Mouse (Mus musculus): ENCODE results near the gene Gdf9.

The Gdf9 gene

GRCm38 (mm10) chr11:53457372-53457954 lies 26.6 kb downstream of the Gdf9 start:
- no peak for TF ChIP-seq GATA4 (IDR thresholded peaks at IDR 0.05; ENCODE audit: insufficient replicate concordance, low read length)

GRCm38 (mm10) chr11:53458996-53459395 lies 28.2 kb downstream of the Gdf9 start:
- no peak for TF ChIP-seq GATA4 (IDR thresholded peaks at IDR 0.05; ENCODE audit: insufficient replicate concordance, low read length)

GRCm38 (mm10) chr11:53460192-53460591 lies 29.4 kb downstream of the Gdf9 start:
- TF ChIP-seq GATA4 (IDR thresholded peaks at IDR 0.05; ENCODE audit: insufficient replicate concordance, low read length) = no peak

- TF ChIP-seq GATA4 (IDR thresholded peaks at IDR 0.05; ENCODE audit: insufficient replicate concordance, low read length) = peak; percentile 43; the same call in 1 of the 2 replicates
These were observed 30.9 kb downstream of the Gdf9 start for GRCm38 (mm10) chr11:53461727-53462126.

- 0 out of 2 replicates have a peak, but pooled peaks have one; percentile 11 for TF ChIP-seq GATA4 (IDR thresholded peaks at IDR 0.05; ENCODE audit: insufficient replicate concordance, low read length)
These were observed 33.0 kb downstream of the Gdf9 start for GRCm38 (mm10) chr11:53463551-53464424.

- TF ChIP-seq GATA4 (IDR thresholded peaks at IDR 0.05; ENCODE audit: insufficient replicate concordance, low read length) = no peak
These were observed 35.6 kb downstream of the Gdf9 start for GRCm38 (mm10) chr11:53466231-53466971.

GRCm38 (mm10) chr11:53469294-53469967 lies 38.6 kb downstream of the Gdf9 start:
- TF ChIP-seq GATA4 (IDR thresholded peaks at IDR 0.05; ENCODE audit: insufficient replicate concordance, low read length) = no peak

- TF ChIP-seq GATA4 (IDR thresholded peaks at IDR 0.05; ENCODE audit: insufficient replicate concordance, low read length) = peak; percentile 32; the same call in 1 of the 2 replicates
These were observed 39.3 kb downstream of the Gdf9 start, which contains the start of gene Gm9837 for GRCm38 (mm10) chr11:53469968-53470695. Gene Gm9837, minus strand, starts transcription at chr11:53470479.

GRCm38 (mm10) chr11:53472709-53473108 lies 41.9 kb downstream of the Gdf9 start:
- no peak for TF ChIP-seq GATA4 (IDR thresholded peaks at IDR 0.05; ENCODE audit: insufficient replicate concordance, low read length)

GRCm38 (mm10) chr11:53475620-53476019 lies 44.8 kb downstream of the Gdf9 start:
- no peak for TF ChIP-seq GATA4 (IDR thresholded peaks at IDR 0.05; ENCODE audit: insufficient replicate concordance, low read length)

GRCm38 (mm10) chr11:53477833-53478232 lies 47.0 kb downstream of the Gdf9 start:
- no peak for TF ChIP-seq GATA4 (IDR thresholded peaks at IDR 0.05; ENCODE audit: insufficient replicate concordance, low read length)

GRCm38 (mm10) chr11:53478383-53479170 lies 47.8 kb downstream of the Gdf9 start:
- no peak for TF ChIP-seq GATA4 (IDR thresholded peaks at IDR 0.05; ENCODE audit: insufficient replicate concordance, low read length)

- TF ChIP-seq GATA4 (IDR thresholded peaks at IDR 0.05; ENCODE audit: insufficient replicate concordance, low read length) = no peak
These were observed 48.5 kb downstream of the Gdf9 start for GRCm38 (mm10) chr11:53479171-53479782.
